Mouse (Mus musculus): Measurements from ENCODE around the gene Trappc10. TPM values are rescaled to one million over a fixed set of nuclear protein-coding genes. Genes with fewer than 3 reads are reported as not detected.

The Trappc10 gene
- polyA plus RNA-seq, 1 experiment, result 22.0 TPM

DNA sequence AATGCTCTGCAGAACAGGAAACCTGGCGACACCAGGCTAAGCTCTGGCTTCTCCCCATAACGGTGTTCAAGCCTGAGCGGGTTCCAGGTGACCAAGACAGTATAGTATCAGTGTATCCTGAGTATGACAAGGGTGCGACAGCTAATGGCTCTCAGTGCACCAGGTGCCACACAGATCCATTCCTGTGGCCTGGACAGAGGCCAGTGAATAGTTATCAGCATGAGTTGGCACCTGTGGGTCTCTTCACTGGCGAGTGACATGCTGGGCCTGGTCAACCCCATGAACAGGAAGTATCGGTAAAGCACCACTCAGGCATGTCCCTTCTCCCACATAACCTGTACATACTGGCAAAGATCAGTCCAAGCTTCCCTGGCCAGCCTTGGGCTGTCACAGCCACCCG lies 73.4 kb downstream of the Trappc10 start:
- H3K9ac ChIP-seq (ENCODE audit: low read depth, poor library complexity, severe bottlenecking), result no peak overlapping the region
- H3K27me3 ChIP-seq (ENCODE audit: control insufficient read depth, insufficient read depth, low read length, poor library complexity, severe bottlenecking), result no peaks in the 10 kb centered on the region
- TF ChIP-seq CTCF (IDR thresholded peaks at IDR 0.05; ENCODE audit: low read depth, low read length), result no peak
- H3K36me3 ChIP-seq (ENCODE audit: control insufficient read depth, insufficient read depth, low read length, poor library complexity, severe bottlenecking), result peaks cover 31% of the 10 kb centered on the region
- H3K9me3 ChIP-seq (replicated peaks; ENCODE audit: control insufficient read depth, insufficient read depth, low read length, poor library complexity, severe bottlenecking), result no peaks in the 10 kb centered on the region
- no peak overlapping the region for H3K4me3 ChIP-seq (ENCODE audit: low read depth, low read length)
- H3K27ac ChIP-seq (ENCODE audit: insufficient read depth, low read length), result no peak overlapping the region
- no peaks in the 10 kb centered on the region for H3K4me1 ChIP-seq (ENCODE audit: control insufficient read depth, insufficient read depth, low read length)

GRCm38 (mm10) chr10:78170445-78170844 lies 74.0 kb downstream of the Trappc10 start:
- H3K36me3 ChIP-seq (ENCODE audit: control insufficient read depth, insufficient read depth, low read length, poor library complexity, severe bottlenecking), result peaks cover 26% of the 10 kb centered on the region
- no peak for TF ChIP-seq POLR2A (IDR thresholded peaks at IDR 0.05; ENCODE audit: insufficient read depth, low read length)
- no peak for TF ChIP-seq EP300 (IDR thresholded peaks at IDR 0.05; ENCODE audit: insufficient read depth, low read depth, low read length)
- no peak for TF ChIP-seq CTCF (IDR thresholded peaks at IDR 0.05; ENCODE audit: low read depth, low read length)
- H3K4me1 ChIP-seq (ENCODE audit: control insufficient read depth, insufficient read depth, low read length), result no peaks in the 10 kb centered on the region
- 0 out of 2 replicates have a peak overlapping the region, but pooled peaks have one; percentile 3 for H3K27ac ChIP-seq (ENCODE audit: insufficient read depth, low read length)
- H3K9ac ChIP-seq (ENCODE audit: low read depth, poor library complexity, severe bottlenecking), result no peak overlapping the region
- H3K9me3 ChIP-seq (replicated peaks; ENCODE audit: control insufficient read depth, insufficient read depth, low read length, poor library complexity, severe bottlenecking), result no peaks in the 10 kb centered on the region
- no peak overlapping the region for H3K4me3 ChIP-seq (ENCODE audit: low read depth, low read length)
- no peaks in the 10 kb centered on the region for H3K27me3 ChIP-seq (ENCODE audit: control insufficient read depth, insufficient read depth, low read length, poor library complexity, severe bottlenecking)

GRCm38 (mm10) chr10:78169281-78170042 lies 75.0 kb downstream of the Trappc10 start, which contains the start of gene D10Jhu81e:
Gene D10Jhu81e, minus strand, starts transcription at chr10:78169782.
- Histone ChIP-seq H3K36me3 (ENCODE audit: control insufficient read depth, insufficient read depth, low read length, poor library complexity, severe bottlenecking) (peaks cover 22% of the 10 kb centered on the region), H3K27ac (ENCODE audit: insufficient read depth, low read length) (0 out of 2 replicates have a peak within 1 kb of the TSS, but pooled peaks have one; percentile 3), H3K4me1 (ENCODE audit: control insufficient read depth, insufficient read depth, low read length) (no peaks in the 10 kb centered on the region), H3K27me3 (ENCODE audit: control insufficient read depth, insufficient read depth, low read length, poor library complexity, severe bottlenecking) (no peaks in the 10 kb centered on the region), H3K9me3 (replicated peaks; ENCODE audit: control insufficient read depth, insufficient read depth, low read length, poor library complexity, severe bottlenecking) (no peaks in the 10 kb centered on the region), H3K9ac (ENCODE audit: low read depth, poor library complexity, severe bottlenecking) (peak within 1 kb of the TSS; percentile 53), H3K4me3 (ENCODE audit: low read depth, low read length) (peak within 1 kb of the TSS; percentile 85)
- TF ChIP-seq CTCF (IDR thresholded peaks at IDR 0.05; ENCODE audit: low read depth, low read length) (no peak), POLR2A (IDR thresholded peaks at IDR 0.05; ENCODE audit: insufficient read depth, low read length) (peak; percentile 39)

DNA sequence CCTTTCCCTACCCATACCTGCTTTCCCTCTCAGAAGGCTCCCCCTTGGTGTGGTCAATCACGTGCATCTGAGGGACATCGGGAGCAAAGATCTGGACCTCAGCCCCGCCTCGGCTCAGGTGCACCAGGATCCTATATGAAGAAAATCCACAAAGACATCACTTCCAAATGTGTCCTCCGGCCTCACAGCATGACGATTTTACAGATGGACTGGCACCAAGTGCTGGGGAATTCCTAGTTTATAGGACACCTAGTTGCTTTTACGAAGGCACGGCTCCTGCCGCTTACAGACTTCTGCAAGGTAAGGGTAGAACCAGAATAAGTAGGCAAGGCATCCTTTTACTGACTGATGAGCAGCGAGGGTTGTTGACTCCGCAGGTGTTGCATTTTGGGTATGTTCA lies 75.6 kb downstream of the Trappc10 start:
- TF ChIP-seq EP300 (IDR thresholded peaks at IDR 0.05; ENCODE audit: insufficient read depth, low read depth, low read length) (no peak), POLR2A (IDR thresholded peaks at IDR 0.05; ENCODE audit: insufficient read depth, low read length) (no peak), CTCF (IDR thresholded peaks at IDR 0.05; ENCODE audit: low read depth, low read length) (no peak)
- peaks cover 19% of the 10 kb centered on the region for H3K36me3 ChIP-seq (ENCODE audit: control insufficient read depth, insufficient read depth, low read length, poor library complexity, severe bottlenecking)
- no peak overlapping the region for H3K27ac ChIP-seq (ENCODE audit: insufficient read depth, low read length)
- peak overlapping the region; percentile 85 for H3K4me3 ChIP-seq (ENCODE audit: low read depth, low read length)
- H3K9ac ChIP-seq (ENCODE audit: low read depth, poor library complexity, severe bottlenecking), result peak overlapping the region; percentile 53; the same call in 1 of the 2 replicates
- no peaks in the 10 kb centered on the region for H3K4me1 ChIP-seq (ENCODE audit: control insufficient read depth, insufficient read depth, low read length)
- no peaks in the 10 kb centered on the region for H3K9me3 ChIP-seq (replicated peaks; ENCODE audit: control insufficient read depth, insufficient read depth, low read length, poor library complexity, severe bottlenecking)
- no peaks in the 10 kb centered on the region for H3K27me3 ChIP-seq (ENCODE audit: control insufficient read depth, insufficient read depth, low read length, poor library complexity, severe bottlenecking)

GRCm38 (mm10) chr10:78167775-78168174 lies 76.7 kb downstream of the Trappc10 start:
- no peak overlapping the region for H3K4me3 ChIP-seq (ENCODE audit: low read depth, low read length)
- H3K4me1 ChIP-seq (ENCODE audit: control insufficient read depth, insufficient read depth, low read length), result no peaks in the 10 kb centered on the region
- H3K9me3 ChIP-seq (replicated peaks; ENCODE audit: control insufficient read depth, insufficient read depth, low read length, poor library complexity, severe bottlenecking), result no peaks in the 10 kb centered on the region
- H3K27ac ChIP-seq (ENCODE audit: insufficient read depth, low read length), result no peak overlapping the region
- H3K9ac ChIP-seq (ENCODE audit: low read depth, poor library complexity, severe bottlenecking), result no peak overlapping the region
- H3K27me3 ChIP-seq (ENCODE audit: control insufficient read depth, insufficient read depth, low read length, poor library complexity, severe bottlenecking), result no peaks in the 10 kb centered on the region
- TF ChIP-seq CTCF (IDR thresholded peaks at IDR 0.05; ENCODE audit: low read depth, low read length) (no peak), POLR2A (IDR thresholded peaks at IDR 0.05; ENCODE audit: insufficient read depth, low read length) (no peak)
- peaks cover 9% of the 10 kb centered on the region for H3K36me3 ChIP-seq (ENCODE audit: control insufficient read depth, insufficient read depth, low read length, poor library complexity, severe bottlenecking)

DNA sequence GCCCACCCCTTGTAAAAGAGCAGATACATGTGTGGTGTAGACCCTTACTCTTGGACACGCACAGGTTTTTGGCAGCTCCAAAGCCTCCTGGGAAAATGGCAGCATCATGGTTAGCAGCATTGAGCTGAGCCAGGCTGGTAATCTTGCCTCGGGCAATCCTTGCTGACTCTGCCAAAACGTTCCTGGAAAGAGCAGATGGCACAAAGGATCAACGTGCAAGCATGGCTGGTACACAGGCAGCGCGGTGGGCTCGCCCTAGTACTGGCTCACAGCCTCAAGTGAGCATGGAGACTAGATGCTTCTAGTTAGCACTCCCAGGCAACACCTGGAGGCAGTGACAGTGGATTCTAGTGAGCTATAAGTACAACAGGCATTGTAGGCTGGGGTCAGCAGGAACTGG lies 77.1 kb downstream of the Trappc10 start:
- Histone ChIP-seq H3K9me3 (replicated peaks; ENCODE audit: control insufficient read depth, insufficient read depth, low read length, poor library complexity, severe bottlenecking) (no peaks in the 10 kb centered on the region), H3K4me1 (ENCODE audit: control insufficient read depth, insufficient read depth, low read length) (no peaks in the 10 kb centered on the region), H3K9ac (ENCODE audit: low read depth, poor library complexity, severe bottlenecking) (no peak overlapping the region), H3K4me3 (ENCODE audit: low read depth, low read length) (no peak overlapping the region), H3K27me3 (ENCODE audit: control insufficient read depth, insufficient read depth, low read length, poor library complexity, severe bottlenecking) (no peaks in the 10 kb centered on the region), H3K36me3 (ENCODE audit: control insufficient read depth, insufficient read depth, low read length, poor library complexity, severe bottlenecking) (peaks cover 9% of the 10 kb centered on the region), H3K27ac (ENCODE audit: insufficient read depth, low read length) (no peak overlapping the region)
- TF ChIP-seq EP300 (IDR thresholded peaks at IDR 0.05; ENCODE audit: insufficient read depth, low read depth, low read length) (no peak), POLR2A (IDR thresholded peaks at IDR 0.05; ENCODE audit: insufficient read depth, low read length) (no peak), CTCF (IDR thresholded peaks at IDR 0.05; ENCODE audit: low read depth, low read length) (no peak)

Measured in ES-Bruce4 (cell line).